Mouse (Mus musculus) layer of hippocampus, postnatal 14 days (tissue): ENCODE measurements around the gene Lpp. TPM values are rescaled to one million over a fixed set of nuclear protein-coding genes. Genes with fewer than 3 reads are reported as not detected.

Experiments used
- DNase-seq, 2 experiments: peaks; one replicate each; pipeline ENCODE4 v3.0.0; 2021 to 2022; ENCODE audit warnings: low spot score in 2 of 2, mixed read lengths in 1 of 2
- microRNA-seq, 2 experiments: library from miRNA; unstranded; fragments of <30 nt; microRNA quantifications; one replicate each; pipeline ENCODE4 v1.2.0; 2021
- total RNA-seq, 2 experiments: library from RNA; stranded (reverse); gene quantifications; 2 replicates each; pipeline ENCODE4 v1.2.3; 2021

Gene Lpp
- total RNA-seq, 2 experiments from 2014 or later = 10.1 to 12.2 TPM

DNA sequence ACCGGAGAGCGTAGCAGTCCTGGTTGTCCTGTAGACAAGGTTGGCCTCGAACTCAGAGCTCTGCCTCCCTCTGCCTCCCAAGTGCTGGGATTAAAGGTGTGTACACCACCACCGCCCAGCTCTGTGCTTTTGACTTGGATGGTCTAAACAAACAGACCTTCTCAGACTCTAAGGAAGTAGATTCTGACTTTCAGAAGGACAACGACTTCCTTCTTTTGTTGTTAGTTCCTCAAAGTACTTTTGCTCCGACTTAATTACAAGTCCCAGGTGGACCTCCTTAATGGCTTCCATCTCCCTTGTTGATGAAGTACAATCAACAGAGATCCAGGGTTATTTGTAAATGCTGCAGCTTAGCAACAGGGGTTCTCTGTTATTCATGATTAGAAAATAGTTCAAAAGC lies 645.2 kb downstream of the Lpp start:
- no peak for DNase-seq

DNA sequence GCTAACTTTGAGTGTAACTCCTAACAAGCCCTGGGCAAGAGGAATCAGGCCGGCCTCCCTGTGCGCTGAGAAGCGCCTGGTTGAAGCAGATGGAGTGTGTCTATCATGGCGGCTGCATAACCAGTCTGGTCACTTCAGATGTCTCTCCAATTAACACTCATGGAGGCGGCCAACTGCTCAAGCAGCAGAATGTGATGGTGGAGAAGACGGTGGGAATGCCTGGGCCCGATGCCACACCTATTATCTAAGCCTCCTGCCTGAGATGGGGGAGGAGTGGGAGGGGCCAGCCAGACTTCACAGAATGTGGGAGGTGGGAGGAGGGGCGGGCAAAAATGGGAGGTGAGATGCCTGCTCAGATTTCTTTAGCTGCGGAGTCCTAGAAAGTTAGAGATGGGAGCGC lies 646.6 kb downstream of the Lpp start:
- peak in 1 of 2 experiments; percentile 47 for DNase-seq

DNA sequence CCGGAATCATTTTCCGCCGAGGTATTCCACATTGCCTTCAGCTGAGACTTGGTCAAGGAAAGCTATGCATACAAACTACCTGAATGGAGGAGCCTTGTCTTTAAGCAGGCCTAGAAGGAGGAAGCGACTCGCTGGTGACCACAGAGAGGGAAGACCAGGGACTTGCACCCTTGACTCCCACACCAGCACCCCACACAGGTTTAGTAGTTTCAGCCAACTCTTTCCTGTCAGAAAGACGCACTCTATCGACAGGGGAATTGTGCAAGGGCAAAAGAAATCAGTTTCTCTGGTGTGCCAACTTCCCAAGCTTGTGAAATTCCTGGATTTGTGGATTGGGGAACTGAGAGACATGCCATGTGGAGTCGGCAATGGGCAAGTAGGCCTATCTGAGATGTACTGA lies 647.9 kb downstream of the Lpp start:
- DNase-seq = no peak

DNA sequence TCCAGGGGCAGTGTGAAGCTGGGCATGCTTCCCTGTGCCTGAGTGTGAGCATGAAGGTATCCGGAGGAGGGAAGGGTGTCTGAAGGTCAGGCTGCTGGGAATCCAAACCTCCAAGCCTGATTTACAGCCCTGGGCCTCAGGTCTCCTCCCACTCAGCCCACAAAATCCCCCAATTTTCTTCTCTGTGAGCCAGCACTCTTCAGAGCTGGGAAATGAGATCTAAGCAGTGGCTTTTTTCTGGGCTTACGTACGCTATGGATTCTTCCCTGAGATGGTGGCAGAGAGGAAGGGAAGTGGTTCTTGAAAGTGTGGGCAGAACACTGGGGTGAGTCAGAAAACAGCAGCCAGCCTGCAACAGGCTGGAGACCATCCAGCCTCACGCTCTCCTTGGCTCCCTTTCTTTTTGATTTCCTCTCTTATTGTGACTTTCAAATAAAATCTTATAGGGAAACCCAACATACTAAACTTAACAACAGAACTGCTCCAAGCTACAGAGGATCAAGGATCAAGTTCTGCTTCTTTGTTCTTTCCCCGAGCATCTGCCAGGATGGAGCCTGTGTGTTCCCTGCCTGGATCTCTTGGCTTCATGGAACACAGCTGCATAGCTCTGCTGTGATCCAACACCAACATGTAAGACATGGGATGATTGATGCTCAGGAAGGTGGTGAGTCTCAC lies 648.7 kb downstream of the Lpp start:
- DNase-seq = no peak

Small RNA genes lying within 50 kb of the gene (microRNA-seq; reads per million reads assigned to microRNA genes)
- gene Mir28a = 555 to 1,160 reads per million in 2 experiments
